Mouse (Mus musculus): ENCODE measurements around the gene Bbs4. TPM values are rescaled to one million over a fixed set of nuclear protein-coding genes. Genes with fewer than 3 reads are reported as not detected.

Gene Bbs4
- total and polyA plus RNA-seq, 2 experiments = 0.57 to 2.9 TPM

DNA sequence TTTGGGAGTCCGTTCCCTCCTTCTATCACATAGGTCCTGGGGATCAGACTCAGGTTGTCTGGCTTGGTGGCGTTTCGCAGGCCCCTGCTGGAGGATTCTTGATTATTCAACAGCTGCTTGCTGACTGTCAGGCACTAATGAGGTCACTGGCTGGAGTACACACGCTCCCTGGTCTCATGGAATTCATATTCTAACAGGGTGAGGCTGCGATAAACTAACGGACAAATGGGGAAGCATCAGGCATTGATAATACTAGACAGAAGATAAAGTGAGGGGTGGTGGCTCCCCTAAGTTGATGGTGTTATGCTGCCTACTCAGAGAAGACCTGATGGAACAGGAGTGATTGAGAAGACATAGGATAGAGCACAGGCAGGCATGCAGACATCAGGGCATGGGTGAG lies 67.7 kb downstream of the Bbs4 start:
- H3K4me1 ChIP-seq (ENCODE audit: control insufficient read depth, insufficient read depth, low read length) = no peaks in the 10 kb centered on the region
- DNase-seq (ENCODE audit: extremely low read depth, low read depth, low spot score) = no peak
- H3K27me3 ChIP-seq (ENCODE audit: control insufficient read depth, insufficient read depth, low read length) = no peaks in the 10 kb centered on the region
- 91% methylated on average over 6 of the region's 6 CpGs for WGBS
- no peak overlapping the region for H3K4me3 ChIP-seq (ENCODE audit: insufficient read depth, low read depth, low read length)
- no peak overlapping the region for H3K27ac ChIP-seq (replicated peaks; ENCODE audit: insufficient read depth, low read depth, low read length)
- H3K36me3 ChIP-seq (ENCODE audit: control insufficient read depth, insufficient read depth, low read length) = no peaks in the 10 kb centered on the region
- no peak for TF ChIP-seq CTCF (IDR thresholded peaks at IDR 0.05; ENCODE audit: low read depth, low read length)
- no peak for TF ChIP-seq POLR2A (IDR thresholded peaks at IDR 0.05; ENCODE audit: extremely low read depth, insufficient read depth, low read length)
- H3K9ac ChIP-seq (ENCODE audit: low read depth, low read length) = no peak overlapping the region
- H3K79me2 ChIP-seq (ENCODE audit: control insufficient read depth, insufficient read depth, low read length) = no peaks in the 10 kb centered on the region

DNA sequence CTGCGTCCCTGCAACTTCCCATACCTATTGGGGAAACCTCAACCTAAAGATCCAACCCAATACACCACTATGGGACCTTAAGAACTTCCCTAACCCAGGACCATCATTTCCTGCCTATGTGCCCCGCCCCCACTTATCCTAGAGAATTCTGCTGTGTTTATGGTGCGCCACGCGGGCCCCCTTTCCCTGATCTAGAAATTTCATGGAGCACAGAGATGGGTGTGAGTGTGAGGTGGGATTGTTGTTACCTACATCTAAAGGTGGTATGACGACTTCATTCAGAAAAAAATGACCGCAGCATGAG lies 70.7 kb downstream of the Bbs4 start:
- no peak overlapping the region for H3K27ac ChIP-seq (replicated peaks; ENCODE audit: insufficient read depth, low read depth, low read length)
- H3K4me1 ChIP-seq (ENCODE audit: control insufficient read depth, insufficient read depth, low read length) = no peaks in the 10 kb centered on the region
- no peak for DNase-seq (ENCODE audit: extremely low read depth, low read depth, low spot score)
- WGBS = 55% methylated on average over 7 of the region's 7 CpGs
- no peak overlapping the region for H3K4me3 ChIP-seq (ENCODE audit: insufficient read depth, low read depth, low read length)
- no peaks in the 10 kb centered on the region for H3K27me3 ChIP-seq (ENCODE audit: control insufficient read depth, insufficient read depth, low read length)
- no peak overlapping the region for H3K9ac ChIP-seq (ENCODE audit: low read depth, low read length)
- no peaks in the 10 kb centered on the region for H3K36me3 ChIP-seq (ENCODE audit: control insufficient read depth, insufficient read depth, low read length)
- no peak for TF ChIP-seq POLR2A (IDR thresholded peaks at IDR 0.05; ENCODE audit: extremely low read depth, insufficient read depth, low read length)
- no peak for TF ChIP-seq CTCF (IDR thresholded peaks at IDR 0.05; ENCODE audit: low read depth, low read length)
- no peaks in the 10 kb centered on the region for H3K79me2 ChIP-seq (ENCODE audit: control insufficient read depth, insufficient read depth, low read length)

DNA sequence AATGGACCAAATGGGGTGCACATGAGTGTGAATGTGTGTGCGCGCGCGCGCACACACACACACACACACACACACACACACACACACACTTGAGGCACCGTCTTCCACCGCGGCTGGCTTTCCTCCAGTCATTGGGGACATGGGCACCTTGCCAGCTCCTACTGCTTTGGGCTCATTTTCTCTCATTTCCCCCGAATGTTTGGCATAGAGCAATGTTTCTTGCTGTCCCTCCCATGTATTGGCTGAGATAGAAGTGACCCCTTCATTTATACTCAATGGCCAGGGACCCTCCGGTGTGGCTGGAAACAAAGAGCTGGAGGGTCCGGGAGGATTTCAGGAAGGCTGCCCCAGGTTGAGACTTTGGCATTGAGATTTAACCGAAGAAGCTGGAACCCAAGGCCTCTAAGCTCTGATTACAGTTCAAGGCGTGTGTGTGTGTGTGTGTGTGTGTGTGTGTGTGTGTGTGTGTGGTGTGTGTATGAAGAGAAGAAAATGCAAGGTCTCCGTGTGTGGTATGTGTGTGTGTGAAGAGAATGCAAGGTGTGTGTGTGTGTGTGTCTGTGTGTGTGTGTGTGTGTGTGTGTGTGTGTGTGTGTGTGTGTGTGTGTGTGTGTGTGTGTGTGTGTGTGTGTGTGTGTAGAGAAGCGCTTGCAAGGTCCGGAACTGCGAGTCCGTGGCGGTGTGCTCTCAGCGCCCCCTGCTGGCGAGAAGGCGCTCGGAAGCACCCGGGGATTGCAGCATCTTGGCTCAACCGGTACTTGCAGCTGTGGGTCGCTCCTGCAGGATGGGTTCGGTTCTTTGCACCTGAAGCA lies 71.2 kb downstream of the Bbs4 start:
- H3K27me3 ChIP-seq (ENCODE audit: control insufficient read depth, insufficient read depth, low read length) = no peaks in the 10 kb centered on the region
- no peaks in the 10 kb centered on the region for H3K4me1 ChIP-seq (ENCODE audit: control insufficient read depth, insufficient read depth, low read length)
- H3K9ac ChIP-seq (ENCODE audit: low read depth, low read length) = no peak overlapping the region
- WGBS = 40% methylated on average over 27 of the region's 27 CpGs
- no peak overlapping the region for H3K4me3 ChIP-seq (ENCODE audit: insufficient read depth, low read depth, low read length)
- H3K27ac ChIP-seq (replicated peaks; ENCODE audit: insufficient read depth, low read depth, low read length) = no peak overlapping the region
- peak; percentile 48 for DNase-seq (ENCODE audit: extremely low read depth, low read depth, low spot score)
- no peaks in the 10 kb centered on the region for H3K36me3 ChIP-seq (ENCODE audit: control insufficient read depth, insufficient read depth, low read length)
- peak; percentile 94 for TF ChIP-seq CTCF (IDR thresholded peaks at IDR 0.05; ENCODE audit: low read depth, low read length)
- TF ChIP-seq POLR2A (IDR thresholded peaks at IDR 0.05; ENCODE audit: extremely low read depth, insufficient read depth, low read length) = no peak
- H3K79me2 ChIP-seq (ENCODE audit: control insufficient read depth, insufficient read depth, low read length) = no peaks in the 10 kb centered on the region

DNA sequence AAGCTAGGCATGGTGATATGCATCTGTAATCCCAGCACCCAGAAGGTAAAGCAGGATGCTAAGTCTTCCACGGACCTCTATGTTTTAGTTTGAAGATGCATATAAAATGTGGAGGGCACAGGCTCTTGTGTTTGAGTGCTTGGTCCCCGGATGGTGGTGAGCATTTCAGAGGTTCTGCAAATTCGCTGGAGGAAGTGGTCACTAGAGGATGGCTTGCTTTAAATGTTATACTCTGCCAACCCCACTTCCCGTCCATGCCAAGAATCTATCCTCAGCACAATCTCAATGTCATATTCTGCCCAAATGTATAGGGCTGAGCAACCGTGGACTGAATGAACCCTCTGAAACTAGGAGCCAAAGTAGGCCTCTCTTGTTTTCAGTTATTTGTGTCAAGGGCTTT lies 72.4 kb downstream of the Bbs4 start:
- Histone ChIP-seq H3K27me3 (ENCODE audit: control insufficient read depth, insufficient read depth, low read length) (no peaks in the 10 kb centered on the region), H3K36me3 (ENCODE audit: control insufficient read depth, insufficient read depth, low read length) (no peaks in the 10 kb centered on the region), H3K79me2 (ENCODE audit: control insufficient read depth, insufficient read depth, low read length) (no peaks in the 10 kb centered on the region), H3K4me3 (ENCODE audit: insufficient read depth, low read depth, low read length) (no peak overlapping the region), H3K9ac (ENCODE audit: low read depth, low read length) (no peak overlapping the region), H3K27ac (replicated peaks; ENCODE audit: insufficient read depth, low read depth, low read length) (no peak overlapping the region), H3K4me1 (ENCODE audit: control insufficient read depth, insufficient read depth, low read length) (no peaks in the 10 kb centered on the region)
- no peak for DNase-seq (ENCODE audit: extremely low read depth, low read depth, low spot score)
- TF ChIP-seq POLR2A (IDR thresholded peaks at IDR 0.05; ENCODE audit: extremely low read depth, insufficient read depth, low read length) (no peak), CTCF (IDR thresholded peaks at IDR 0.05; ENCODE audit: low read depth, low read length) (no peak)
- 85% methylated on average over 5 of the region's 5 CpGs for WGBS

DNA sequence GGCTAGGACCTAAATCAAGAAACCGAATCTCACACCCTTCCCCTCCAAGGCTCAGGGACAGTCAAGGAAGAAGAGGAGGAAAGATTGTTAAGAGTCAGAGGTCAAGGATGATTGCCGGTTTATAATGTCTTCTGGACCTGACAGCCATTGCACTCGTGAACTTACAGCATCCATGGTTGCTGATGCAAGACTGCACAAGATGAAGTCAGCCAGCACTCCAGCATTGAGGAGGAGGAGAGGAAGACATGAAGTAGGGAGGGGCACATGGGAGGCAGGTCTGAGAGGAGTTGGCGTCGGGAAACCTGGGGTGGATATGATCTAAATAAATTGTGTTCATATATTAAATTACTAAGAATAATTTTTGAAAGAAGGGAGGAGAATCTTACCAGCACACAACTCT lies 74.6 kb downstream of the Bbs4 start:
- Histone ChIP-seq H3K79me2 (ENCODE audit: control insufficient read depth, insufficient read depth, low read length) (no peaks in the 10 kb centered on the region), H3K27me3 (ENCODE audit: control insufficient read depth, insufficient read depth, low read length) (no peaks in the 10 kb centered on the region), H3K9ac (ENCODE audit: low read depth, low read length) (no peak overlapping the region), H3K4me1 (ENCODE audit: control insufficient read depth, insufficient read depth, low read length) (no peaks in the 10 kb centered on the region), H3K4me3 (ENCODE audit: insufficient read depth, low read depth, low read length) (no peak overlapping the region), H3K27ac (replicated peaks; ENCODE audit: insufficient read depth, low read depth, low read length) (no peak overlapping the region), H3K36me3 (ENCODE audit: control insufficient read depth, insufficient read depth, low read length) (no peaks in the 10 kb centered on the region)
- no peak for TF ChIP-seq CTCF (IDR thresholded peaks at IDR 0.05; ENCODE audit: low read depth, low read length)
- TF ChIP-seq POLR2A (IDR thresholded peaks at IDR 0.05; ENCODE audit: extremely low read depth, insufficient read depth, low read length) = no peak
- no peak for DNase-seq (ENCODE audit: extremely low read depth, low read depth, low spot score)
- WGBS = 71% methylated on average over 5 of the region's 5 CpGs

DNA sequence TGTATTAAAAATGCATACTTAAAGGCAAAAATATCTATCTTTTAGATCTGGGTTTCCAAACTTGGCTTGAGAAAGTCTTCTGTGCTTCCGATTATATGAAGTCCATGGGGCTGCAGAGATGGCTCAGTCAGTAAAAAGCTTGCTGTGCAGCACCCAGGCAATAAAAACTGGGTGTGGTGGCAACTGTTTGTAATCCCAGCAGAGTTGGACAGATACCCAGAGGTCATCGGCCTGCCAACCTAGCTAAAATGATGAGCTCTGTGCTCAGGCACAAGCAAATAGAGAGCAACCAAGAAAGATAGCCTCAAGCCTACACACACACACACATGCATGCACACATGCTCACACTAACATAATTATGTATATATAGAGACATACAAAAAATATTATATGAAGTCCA lies 75.1 kb downstream of the Bbs4 start:
- Histone ChIP-seq H3K27ac (replicated peaks; ENCODE audit: insufficient read depth, low read depth, low read length) (no peak overlapping the region), H3K27me3 (ENCODE audit: control insufficient read depth, insufficient read depth, low read length) (no peaks in the 10 kb centered on the region), H3K4me1 (ENCODE audit: control insufficient read depth, insufficient read depth, low read length) (no peaks in the 10 kb centered on the region), H3K4me3 (ENCODE audit: insufficient read depth, low read depth, low read length) (no peak overlapping the region), H3K9ac (ENCODE audit: low read depth, low read length) (no peak overlapping the region), H3K36me3 (ENCODE audit: control insufficient read depth, insufficient read depth, low read length) (no peaks in the 10 kb centered on the region), H3K79me2 (ENCODE audit: control insufficient read depth, insufficient read depth, low read length) (no peaks in the 10 kb centered on the region)
- TF ChIP-seq POLR2A (IDR thresholded peaks at IDR 0.05; ENCODE audit: extremely low read depth, insufficient read depth, low read length) (no peak), CTCF (IDR thresholded peaks at IDR 0.05; ENCODE audit: low read depth, low read length) (no peak)
- DNase-seq (ENCODE audit: extremely low read depth, low read depth, low spot score) = no peak
- 65% methylated on average over 2 of the region's 2 CpGs for whole genome bisulfite sequencing
